Mouse (Mus musculus): ENCODE measurements at regions not wholly inside any gene's neighbourhood (a gene's known extent, or its start where the extent isn't known, plus 50 kb on each side); places are given as distances from the start of the nearest gene placed in this dataset.

DNA sequence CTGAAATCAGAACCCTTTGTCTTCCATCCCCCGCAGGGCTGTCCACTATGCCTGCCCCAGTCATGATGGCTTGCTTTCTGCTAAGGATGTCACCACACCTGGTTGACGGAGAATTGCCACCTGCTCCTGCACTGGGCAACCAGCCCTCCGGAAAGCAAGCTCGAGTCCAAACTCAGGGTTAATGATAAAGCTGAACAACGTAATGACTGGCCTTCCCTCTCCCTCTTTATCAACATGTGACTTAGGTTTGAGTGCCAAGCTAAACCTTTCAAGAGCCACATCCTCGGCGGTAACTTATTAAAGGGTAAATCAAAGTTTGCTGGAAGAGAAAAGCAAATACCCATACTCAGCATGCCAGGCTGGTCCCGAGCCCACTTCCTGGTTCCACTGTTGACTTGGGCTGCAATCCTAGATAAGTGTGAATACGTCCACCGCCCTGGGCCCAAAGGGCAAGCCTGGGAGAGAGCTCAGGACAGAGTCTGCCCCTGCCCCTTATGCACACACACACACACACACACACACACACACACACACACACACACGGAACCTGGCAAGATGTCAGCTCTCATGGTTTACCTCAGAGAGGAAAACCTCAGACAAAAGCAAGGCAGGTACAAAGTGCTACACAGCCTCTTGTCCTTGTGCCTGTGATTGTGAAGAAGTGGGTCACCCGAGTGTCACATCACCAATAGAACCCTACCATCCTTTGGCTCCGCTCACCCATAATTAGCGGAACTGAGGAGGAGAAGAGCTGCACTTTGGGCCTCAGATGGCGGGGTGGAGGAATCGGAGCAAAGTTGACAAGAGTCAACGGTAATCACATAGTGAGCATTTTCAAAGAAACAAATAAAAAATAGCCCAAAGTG lies 116.0 kb downstream of the Tomm20 start:
- no peak overlapping the region for H3K9ac ChIP-seq (ENCODE audit: low read depth, low read length)
- no peaks in the 10 kb centered on the region for H3K9me3 ChIP-seq (ENCODE audit: control insufficient read depth, low read length)
- ATAC-seq (ENCODE audit: low FRiP score), result no peak
- no peak overlapping the region for H3K4me2 ChIP-seq (replicated peaks; ENCODE audit: low read depth, low read length)
- H3K36me3 ChIP-seq (ENCODE audit: control insufficient read depth, insufficient read depth, low read length), result no peaks in the 10 kb centered on the region
- peaks cover 17% of the 10 kb centered on the region for H3K4me1 ChIP-seq (replicated peaks; ENCODE audit: control insufficient read depth, insufficient read depth, low read length)
- H3K27me3 ChIP-seq (ENCODE audit: control insufficient read depth, insufficient read depth, low read length), result no peaks in the 10 kb centered on the region
- H3K4me3 ChIP-seq (ENCODE audit: low read depth, low read length), result no peak overlapping the region
- no peak for DNase-seq (ENCODE audit: low spot score)
- H3K27ac ChIP-seq (ENCODE audit: low read depth, low read length), result no peak overlapping the region
- 82% methylated on average over 17 of the region's 17 CpGs for WGBS

DNA sequence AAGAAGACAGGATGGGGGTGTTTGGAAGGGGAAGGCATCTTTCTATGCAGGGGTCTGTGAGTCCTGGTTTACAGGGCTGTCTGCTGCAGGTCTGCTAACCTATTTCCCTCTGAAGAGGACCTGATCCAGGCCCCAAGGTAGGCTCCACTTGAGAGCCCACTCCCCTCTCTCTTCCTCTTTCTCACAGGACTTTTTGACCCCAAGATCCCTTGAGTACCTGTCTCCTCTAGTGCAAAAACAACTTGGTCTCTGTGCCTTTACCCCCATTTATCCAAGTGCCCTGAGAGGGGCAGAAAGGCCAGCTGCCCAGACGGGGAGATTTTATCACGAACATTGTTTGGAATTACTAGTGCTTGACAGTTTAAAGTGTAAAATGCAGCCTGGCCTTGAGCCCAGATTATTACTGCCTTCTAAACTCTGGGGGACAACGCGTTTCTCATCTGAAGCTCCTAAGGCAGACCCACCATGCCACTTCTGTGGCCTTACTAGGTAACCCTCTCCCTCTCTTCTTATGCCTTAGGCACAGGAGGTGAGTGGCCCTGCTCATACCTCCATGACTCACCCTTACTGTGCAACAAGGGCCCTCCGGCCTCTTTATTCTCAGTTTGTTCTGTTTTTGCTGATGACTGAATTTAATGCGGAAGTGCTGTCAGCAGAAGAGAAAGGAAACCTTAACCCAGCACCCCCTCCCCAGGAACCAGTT lies 117.8 kb downstream of the Tomm20 start:
- peaks cover 14% of the 10 kb centered on the region for H3K4me1 ChIP-seq (replicated peaks; ENCODE audit: control insufficient read depth, insufficient read depth, low read length)
- no peaks in the 10 kb centered on the region for H3K36me3 ChIP-seq (ENCODE audit: control insufficient read depth, insufficient read depth, low read length)
- H3K27ac ChIP-seq (ENCODE audit: low read depth, low read length), result peak overlapping the region; percentile 94; the same call in 1 of the 2 replicates
- ATAC-seq (ENCODE audit: low FRiP score) (no peak), DNase-seq (ENCODE audit: low spot score) (no peak)
- no peak overlapping the region for H3K4me2 ChIP-seq (replicated peaks; ENCODE audit: low read depth, low read length)
- 72% methylated on average over 6 of the region's 6 CpGs for WGBS
- no peaks in the 10 kb centered on the region for H3K9me3 ChIP-seq (ENCODE audit: control insufficient read depth, low read length)
- no peak overlapping the region for H3K4me3 ChIP-seq (ENCODE audit: low read depth, low read length)
- no peaks in the 10 kb centered on the region for H3K27me3 ChIP-seq (ENCODE audit: control insufficient read depth, insufficient read depth, low read length)
- no peak overlapping the region for H3K9ac ChIP-seq (ENCODE audit: low read depth, low read length)

DNA sequence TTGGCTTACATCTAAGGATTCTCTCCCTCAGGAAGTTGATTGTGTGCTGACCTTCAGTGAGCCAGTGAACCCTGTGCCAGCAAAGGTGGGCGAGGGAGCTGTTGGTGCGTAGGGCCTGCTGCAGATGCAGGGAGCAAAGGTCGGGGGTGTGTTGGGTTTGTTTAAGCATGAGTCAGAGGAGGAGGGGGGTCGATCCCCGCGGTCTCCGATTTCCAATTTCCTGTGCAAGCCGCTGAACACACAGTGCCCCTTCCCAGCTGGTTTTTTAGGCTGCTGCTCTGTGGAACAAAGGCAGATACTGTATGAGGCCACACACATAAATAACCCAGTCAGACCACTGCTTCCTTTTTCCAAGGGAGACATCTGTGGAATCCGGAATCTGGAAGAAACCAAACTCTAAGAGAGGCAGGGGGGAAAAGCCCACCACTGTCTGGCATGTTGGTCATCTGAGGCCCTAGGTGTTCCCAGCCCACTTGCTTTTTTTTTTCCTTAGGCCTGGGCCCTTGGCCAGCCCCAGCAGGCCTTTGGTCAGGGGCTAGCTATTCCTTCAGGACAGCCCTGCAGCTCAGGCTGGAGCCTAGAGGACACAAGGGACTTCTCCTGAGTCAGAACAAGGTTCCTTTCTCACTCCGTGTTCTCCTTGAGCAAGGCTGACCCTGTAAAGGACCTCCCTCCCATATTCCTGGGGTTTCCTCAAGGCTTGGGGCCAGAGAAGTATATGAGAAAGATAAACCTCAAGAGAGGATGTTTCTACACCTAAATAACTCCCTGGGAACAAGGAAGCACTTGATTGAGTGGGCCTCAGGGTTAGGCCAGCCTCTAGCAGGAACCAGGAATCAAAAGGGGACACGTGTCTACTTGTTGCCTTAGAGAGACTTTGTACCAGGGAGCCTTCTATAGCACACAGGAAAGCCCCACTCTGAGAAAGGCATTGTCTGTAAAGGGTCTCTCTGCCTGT lies 119.0 kb downstream of the Tomm20 start:
- peak; percentile 86 for DNase-seq (ENCODE audit: low spot score)

DNA sequence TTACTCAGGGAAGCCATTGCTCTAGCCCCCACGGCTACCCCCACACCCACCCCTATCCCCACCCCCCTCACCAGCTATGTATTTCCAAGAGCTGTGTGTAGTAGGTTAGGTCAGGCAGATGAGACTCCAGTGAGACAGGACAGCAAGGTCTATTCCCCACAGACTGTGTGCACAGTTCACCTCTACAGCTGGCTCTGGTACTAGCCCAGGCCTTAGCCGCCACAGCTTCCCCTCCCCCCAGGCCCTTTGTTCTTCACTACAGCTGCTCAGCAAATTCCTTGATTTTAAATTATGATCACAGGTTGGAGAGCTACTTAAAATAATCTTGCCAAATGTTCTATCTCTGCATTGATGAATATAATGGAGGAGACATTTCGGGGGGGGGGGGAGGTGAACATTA lies 119.8 kb downstream of the Tomm20 start:
- no peak overlapping the region for H3K4me2 ChIP-seq (replicated peaks; ENCODE audit: low read depth, low read length)
- peak overlapping the region; percentile 94 for H3K27ac ChIP-seq (ENCODE audit: low read depth, low read length)
- ATAC-seq (ENCODE audit: low FRiP score) (peak; percentile 91), DNase-seq (ENCODE audit: low spot score) (peak; percentile 83)
- no peaks in the 10 kb centered on the region for H3K36me3 ChIP-seq (ENCODE audit: control insufficient read depth, insufficient read depth, low read length)
- no peak overlapping the region for H3K4me3 ChIP-seq (ENCODE audit: low read depth, low read length)
- peaks cover 11% of the 10 kb centered on the region for H3K4me1 ChIP-seq (replicated peaks; ENCODE audit: control insufficient read depth, insufficient read depth, low read length)
- H3K9me3 ChIP-seq (ENCODE audit: control insufficient read depth, low read length), result no peaks in the 10 kb centered on the region
- no peaks in the 10 kb centered on the region for H3K27me3 ChIP-seq (ENCODE audit: control insufficient read depth, insufficient read depth, low read length)
- 14% methylated on average over 3 of the region's 3 CpGs for WGBS
- peak overlapping the region; percentile 47; the same call in 1 of the 2 replicates for H3K9ac ChIP-seq (ENCODE audit: low read depth, low read length)

More for the DNA sequence above, 119.0 kb downstream of the Tomm20 start:
- Histone ChIP-seq H3K36me3 (ENCODE audit: control insufficient read depth, insufficient read depth, low read length) (no peaks in the 10 kb centered on the region), H3K27ac (ENCODE audit: low read depth, low read length) (peak overlapping the region; percentile 94), H3K9ac (ENCODE audit: low read depth, low read length) (peak overlapping the region; percentile 47), H3K4me3 (ENCODE audit: low read depth, low read length) (no peak overlapping the region), H3K9me3 (ENCODE audit: control insufficient read depth, low read length) (no peaks in the 10 kb centered on the region), H3K27me3 (ENCODE audit: control insufficient read depth, insufficient read depth, low read length) (no peaks in the 10 kb centered on the region), H3K4me1 (replicated peaks; ENCODE audit: control insufficient read depth, insufficient read depth, low read length) (peaks cover 11% of the 10 kb centered on the region), H3K4me2 (replicated peaks; ENCODE audit: low read depth, low read length) (0 out of 2 replicates have a peak overlapping the region, but pooled peaks have one; percentile 5)
- WGBS, result 4% methylated on average over 11 of the region's 11 CpGs
- ATAC-seq (ENCODE audit: low FRiP score), result peak; percentile 89

DNA sequence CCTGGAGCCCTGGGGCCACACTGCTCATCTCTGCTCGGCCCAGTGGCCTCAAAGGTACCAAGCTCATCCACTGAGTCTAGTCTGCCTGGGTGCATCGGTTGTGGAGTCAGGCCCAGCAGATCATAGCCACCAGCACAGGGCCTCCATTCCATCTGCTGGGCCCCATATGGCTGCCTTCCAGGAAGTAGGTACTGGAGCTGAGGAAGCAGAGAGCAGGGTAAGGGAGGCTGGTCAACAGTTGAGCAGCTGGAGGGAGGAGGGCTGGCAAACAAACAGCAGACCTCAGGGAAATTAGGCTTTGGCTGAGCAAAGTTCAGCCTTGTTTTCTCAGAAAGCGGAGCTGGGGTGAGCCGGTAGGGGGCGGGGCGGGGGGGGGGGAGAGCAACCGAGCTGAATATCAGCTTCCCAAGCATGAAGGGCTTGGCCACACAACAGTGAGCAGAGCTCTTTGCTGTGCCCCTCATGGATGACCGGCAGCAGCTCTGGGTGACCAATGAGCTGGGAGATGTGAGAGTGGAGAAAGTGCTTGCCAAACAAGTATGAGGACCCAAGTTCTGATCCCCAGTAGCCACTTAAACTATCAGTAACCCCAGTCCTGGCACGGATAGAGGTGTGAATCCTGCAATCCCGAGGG lies 121.0 kb downstream of the Tomm20 start:
- Histone ChIP-seq H3K4me2 (replicated peaks; ENCODE audit: low read depth, low read length) (no peak overlapping the region), H3K4me3 (ENCODE audit: low read depth, low read length) (no peak overlapping the region), H3K4me1 (replicated peaks; ENCODE audit: control insufficient read depth, insufficient read depth, low read length) (peaks cover 11% of the 10 kb centered on the region), H3K9me3 (ENCODE audit: control insufficient read depth, low read length) (no peaks in the 10 kb centered on the region), H3K27me3 (ENCODE audit: control insufficient read depth, insufficient read depth, low read length) (no peaks in the 10 kb centered on the region), H3K36me3 (ENCODE audit: control insufficient read depth, insufficient read depth, low read length) (no peaks in the 10 kb centered on the region), H3K9ac (ENCODE audit: low read depth, low read length) (no peak overlapping the region), H3K27ac (ENCODE audit: low read depth, low read length) (peak overlapping the region; percentile 94)
- ATAC-seq (ENCODE audit: low FRiP score) (no peak), DNase-seq (ENCODE audit: low spot score) (no peak)
- 44% methylated on average over 9 of the region's 10 CpGs for WGBS

DNA sequence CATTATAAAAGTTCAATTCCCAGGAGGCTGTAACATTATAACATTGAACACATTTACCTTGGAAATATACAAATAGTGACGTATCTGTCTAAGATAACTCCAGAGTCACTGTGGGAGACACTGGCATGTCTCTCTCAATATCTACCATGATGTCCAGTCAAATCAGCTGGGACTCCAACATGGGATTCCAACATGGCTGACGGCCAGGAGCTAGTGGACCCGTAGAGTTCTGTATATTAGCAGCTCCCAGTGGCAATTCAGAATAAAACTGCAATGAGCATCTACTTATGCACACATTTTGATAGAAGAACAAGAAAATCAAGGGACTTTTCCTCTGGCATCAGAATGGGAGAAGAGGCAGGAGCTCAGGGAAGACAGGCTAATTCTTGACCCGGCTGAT lies 123.4 kb downstream of the Tomm20 start:
- no peaks in the 10 kb centered on the region for H3K36me3 ChIP-seq (ENCODE audit: control insufficient read depth, insufficient read depth, low read length)
- no peak overlapping the region for H3K4me2 ChIP-seq (replicated peaks; ENCODE audit: low read depth, low read length)
- no peaks in the 10 kb centered on the region for H3K9me3 ChIP-seq (ENCODE audit: control insufficient read depth, low read length)
- H3K27ac ChIP-seq (ENCODE audit: low read depth, low read length), result no peak overlapping the region
- H3K9ac ChIP-seq (ENCODE audit: low read depth, low read length), result no peak overlapping the region
- H3K4me1 ChIP-seq (replicated peaks; ENCODE audit: control insufficient read depth, insufficient read depth, low read length), result peaks cover 8% of the 10 kb centered on the region
- 94% methylated on average over 4 of the region's 4 CpGs for WGBS
- no peak for DNase-seq (ENCODE audit: low spot score)
- no peak overlapping the region for H3K4me3 ChIP-seq (ENCODE audit: low read depth, low read length)
- no peaks in the 10 kb centered on the region for H3K27me3 ChIP-seq (ENCODE audit: control insufficient read depth, insufficient read depth, low read length)
- no peak for ATAC-seq (ENCODE audit: low FRiP score)

DNA sequence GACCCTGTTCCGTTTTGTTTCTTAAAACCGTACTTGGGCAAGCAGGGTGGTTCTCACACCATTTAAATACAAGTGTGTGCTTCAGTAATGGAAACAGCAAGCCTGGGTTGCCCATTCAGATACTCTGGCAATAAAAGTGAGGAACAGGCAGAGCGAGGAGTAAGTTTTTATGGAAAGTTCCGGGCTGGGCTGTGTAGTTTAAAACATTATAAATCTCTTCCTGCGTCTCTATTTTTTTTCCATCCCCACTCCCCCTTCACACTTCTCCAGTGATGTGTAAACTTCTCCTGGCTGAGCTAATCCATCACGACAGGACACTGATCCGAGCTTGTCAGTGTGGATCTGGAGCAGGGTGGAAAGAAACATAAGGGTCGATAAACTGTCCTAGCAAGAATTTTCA lies 124.4 kb downstream of the Tomm20 start:
- no peak for ATAC-seq (ENCODE audit: low FRiP score)
- Histone ChIP-seq H3K4me3 (ENCODE audit: low read depth, low read length) (no peak overlapping the region), H3K36me3 (ENCODE audit: control insufficient read depth, insufficient read depth, low read length) (no peaks in the 10 kb centered on the region), H3K9ac (ENCODE audit: low read depth, low read length) (no peak overlapping the region), H3K27me3 (ENCODE audit: control insufficient read depth, insufficient read depth, low read length) (no peaks in the 10 kb centered on the region), H3K4me1 (replicated peaks; ENCODE audit: control insufficient read depth, insufficient read depth, low read length) (no peaks in the 10 kb centered on the region), H3K4me2 (replicated peaks; ENCODE audit: low read depth, low read length) (no peak overlapping the region), H3K9me3 (ENCODE audit: control insufficient read depth, low read length) (no peaks in the 10 kb centered on the region), H3K27ac (ENCODE audit: low read depth, low read length) (no peak overlapping the region)
- no peak for DNase-seq (ENCODE audit: low spot score)
- WGBS, result 74% methylated on average over 8 of the region's 8 CpGs

DNA sequence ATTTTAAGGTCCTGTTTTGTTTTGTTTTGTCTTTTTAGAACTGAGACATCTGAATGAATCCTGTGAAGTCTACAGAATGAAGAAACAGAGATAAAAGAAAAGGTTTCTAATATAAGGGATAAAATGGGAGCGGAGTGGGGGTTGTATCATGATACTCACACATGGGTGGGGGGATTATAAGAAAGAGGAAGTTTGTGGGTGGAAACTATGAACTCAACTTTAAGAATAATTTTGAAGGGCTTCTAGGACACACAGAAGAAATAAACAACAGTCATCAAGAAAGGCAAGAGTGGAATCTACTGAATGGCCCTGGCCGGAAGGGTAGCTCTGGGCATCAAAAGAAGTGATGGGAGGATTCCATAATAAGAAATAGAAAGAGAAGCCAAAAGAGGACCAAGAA lies 125.1 kb downstream of the Tomm20 start:
- Histone ChIP-seq H3K27me3 (ENCODE audit: control insufficient read depth, insufficient read depth, low read length) (no peaks in the 10 kb centered on the region), H3K4me2 (replicated peaks; ENCODE audit: low read depth, low read length) (no peak overlapping the region), H3K36me3 (ENCODE audit: control insufficient read depth, insufficient read depth, low read length) (no peaks in the 10 kb centered on the region), H3K9ac (ENCODE audit: low read depth, low read length) (no peak overlapping the region), H3K4me3 (ENCODE audit: low read depth, low read length) (no peak overlapping the region), H3K9me3 (ENCODE audit: control insufficient read depth, low read length) (no peaks in the 10 kb centered on the region), H3K27ac (ENCODE audit: low read depth, low read length) (no peak overlapping the region), H3K4me1 (replicated peaks; ENCODE audit: control insufficient read depth, insufficient read depth, low read length) (no peaks in the 10 kb centered on the region)
- ATAC-seq (ENCODE audit: low FRiP score), result no peak
- DNase-seq (ENCODE audit: low spot score), result no peak
- WGBS, result 95% methylated on average over 2 of the region's 2 CpGs

All from hindbrain, embryonic 11.5 days (tissue).